Mouse (Mus musculus): ENCODE measurements around the gene Uba7.

DNA sequence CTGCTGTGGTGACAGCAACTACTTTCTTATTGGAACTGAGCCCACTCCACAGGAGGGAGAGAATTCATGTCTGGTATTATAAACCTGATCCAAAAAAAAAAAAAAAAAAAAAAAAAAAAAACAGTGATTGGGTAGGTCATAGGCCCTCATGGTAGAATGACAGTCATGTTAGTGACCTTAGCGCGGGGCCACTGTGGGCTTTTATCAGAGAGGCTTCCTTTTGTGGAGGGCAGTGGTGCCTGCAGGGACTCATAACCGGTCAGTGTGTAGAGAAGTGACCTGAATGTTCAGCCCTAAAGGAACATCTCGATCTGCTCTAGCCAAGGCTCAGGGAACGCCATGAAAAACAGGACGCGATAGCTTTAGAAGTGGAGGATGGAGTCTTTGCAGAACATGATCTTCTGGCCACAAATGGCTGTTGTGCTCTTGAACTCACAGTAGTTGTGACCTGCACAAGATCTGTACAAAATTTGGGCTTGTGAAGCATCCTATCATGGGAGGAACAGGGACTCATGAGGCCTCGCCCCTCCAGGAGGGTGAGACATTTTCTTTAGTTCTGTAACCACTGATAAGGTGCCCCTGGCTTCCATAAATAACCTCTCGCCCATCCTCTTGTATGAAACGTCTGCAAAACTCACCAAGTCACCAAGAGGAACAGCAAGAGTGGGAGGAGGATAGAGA is 674 bp upstream of the Uba7 start:
- TF ChIP-seq GATA1 (IDR thresholded peaks at IDR 0.05; ENCODE audit: borderline replicate concordance, low read length) (no peak), FLI1 (IDR thresholded peaks at IDR 0.05; ENCODE audit: low read length) (no peak)
